Mouse (Mus musculus): ENCODE measurements around the gene Gsk3b. TPM values are rescaled to one million over a fixed set of nuclear protein-coding genes. Genes with fewer than 3 reads are reported as not detected.
A peak's percentile ranks its signal among the peaks of the same experiment; 100 is the strongest.

Gsk3b gene
- polyA plus RNA-seq, 1 experiment from 2014 or later = 10.7 TPM

- peaks cover 11% of the 10 kb centered on the region for H3K36me3 ChIP-seq (replicated peaks)
- H3K4me2 ChIP-seq = no peak overlapping the region
- H3K9me3 ChIP-seq (replicated peaks) = no peaks in the 10 kb centered on the region
- no peak overlapping the region for H3K9ac ChIP-seq
- no peak for ATAC-seq (ENCODE audit: insufficient read depth)
- whole genome bisulfite sequencing (ENCODE audit: insufficient replicate concordance) = 66% methylated on average over 5 of the region's 5 CpGs
- no peaks in the 10 kb centered on the region for H3K27me3 ChIP-seq
- H3K4me3 ChIP-seq (replicated peaks) = no peak overlapping the region
- no peak overlapping the region for H3K27ac ChIP-seq (replicated peaks)
- H3K4me1 ChIP-seq (replicated peaks) = no peaks in the 10 kb centered on the region
Observed at GRCm38 (mm10) chr16:38245849-38246585, 157.2 kb downstream of the Gsk3b start.

GRCm38 (mm10) chr16:38248331-38248961 is 159.6 kb downstream of the Gsk3b start:
- Histone ChIP-seq H3K9me3 (replicated peaks) (no peaks in the 10 kb centered on the region), H3K27ac (replicated peaks) (no peak overlapping the region), H3K9ac (no peak overlapping the region), H3K4me2 (no peak overlapping the region), H3K4me3 (replicated peaks) (no peak overlapping the region), H3K27me3 (no peaks in the 10 kb centered on the region), H3K4me1 (replicated peaks) (no peaks in the 10 kb centered on the region), H3K36me3 (replicated peaks) (no peaks in the 10 kb centered on the region; the same call in 1 of the 2 replicates)
- ATAC-seq (ENCODE audit: insufficient read depth) = no peak
- 27% methylated on average over 13 of the region's 13 CpGs for WGBS (ENCODE audit: insufficient replicate concordance)

- 77% methylated on average over 6 of the region's 6 CpGs for WGBS (ENCODE audit: insufficient replicate concordance)
- no peak overlapping the region for H3K27ac ChIP-seq (replicated peaks)
- no peak overlapping the region for H3K9ac ChIP-seq
- H3K36me3 ChIP-seq (replicated peaks) = no peaks in the 10 kb centered on the region
- no peaks in the 10 kb centered on the region for H3K9me3 ChIP-seq (replicated peaks)
- no peak overlapping the region for H3K4me3 ChIP-seq (replicated peaks)
- no peaks in the 10 kb centered on the region for H3K4me1 ChIP-seq (replicated peaks)
- no peaks in the 10 kb centered on the region for H3K27me3 ChIP-seq
- no peak for ATAC-seq (ENCODE audit: insufficient read depth)
- H3K4me2 ChIP-seq = no peak overlapping the region
Observed at GRCm38 (mm10) chr16:38250467-38250866, 161.7 kb downstream of the Gsk3b start.

GRCm38 (mm10) chr16:38254001-38254400 is 165.2 kb downstream of the Gsk3b start:
- H3K27ac ChIP-seq (replicated peaks) = no peak overlapping the region
- WGBS (ENCODE audit: insufficient replicate concordance) = 78% methylated on average over 14 of the region's 14 CpGs
- H3K4me3 ChIP-seq (replicated peaks) = no peak overlapping the region
- no peaks in the 10 kb centered on the region for H3K36me3 ChIP-seq (replicated peaks)
- H3K27me3 ChIP-seq = no peaks in the 10 kb centered on the region
- no peaks in the 10 kb centered on the region for H3K4me1 ChIP-seq (replicated peaks)
- H3K9me3 ChIP-seq (replicated peaks) = no peaks in the 10 kb centered on the region
- H3K4me2 ChIP-seq = no peak overlapping the region
- no peak overlapping the region for H3K9ac ChIP-seq
- no peak for ATAC-seq (ENCODE audit: insufficient read depth)

- no peak overlapping the region for H3K27ac ChIP-seq (replicated peaks)
- H3K27me3 ChIP-seq = no peaks in the 10 kb centered on the region
- no peaks in the 10 kb centered on the region for H3K9me3 ChIP-seq (replicated peaks)
- H3K36me3 ChIP-seq (replicated peaks) = no peaks in the 10 kb centered on the region
- 48% methylated on average over 4 of the region's 4 CpGs for WGBS (ENCODE audit: insufficient replicate concordance)
- no peak overlapping the region for H3K4me3 ChIP-seq (replicated peaks)
- H3K9ac ChIP-seq = no peak overlapping the region
- H3K4me2 ChIP-seq = no peak overlapping the region
- no peak for ATAC-seq (ENCODE audit: insufficient read depth)
- no peaks in the 10 kb centered on the region for H3K4me1 ChIP-seq (replicated peaks)
Observed at GRCm38 (mm10) chr16:38255107-38255506, 166.3 kb downstream of the Gsk3b start.

- Histone ChIP-seq H3K4me3 (replicated peaks) (no peak overlapping the region), H3K9ac (no peak overlapping the region), H3K4me1 (replicated peaks) (no peaks in the 10 kb centered on the region), H3K36me3 (replicated peaks) (no peaks in the 10 kb centered on the region), H3K27me3 (no peaks in the 10 kb centered on the region), H3K27ac (replicated peaks) (no peak overlapping the region), H3K9me3 (replicated peaks) (no peaks in the 10 kb centered on the region), H3K4me2 (no peak overlapping the region)
- no peak for ATAC-seq (ENCODE audit: insufficient read depth)
- 74% methylated on average over 9 of the region's 9 CpGs for WGBS (ENCODE audit: insufficient replicate concordance)
Observed at GRCm38 (mm10) chr16:38255927-38256326, 167.1 kb downstream of the Gsk3b start.

GRCm38 (mm10) chr16:38271601-38272000 is 182.8 kb downstream of the Gsk3b start:
- no peak for ATAC-seq (ENCODE audit: insufficient read depth)
- H3K9me3 ChIP-seq (replicated peaks) = no peaks in the 10 kb centered on the region
- H3K4me1 ChIP-seq (replicated peaks) = no peaks in the 10 kb centered on the region
- no peak overlapping the region for H3K27ac ChIP-seq (replicated peaks)
- H3K27me3 ChIP-seq = no peaks in the 10 kb centered on the region
- H3K4me2 ChIP-seq = no peak overlapping the region
- H3K9ac ChIP-seq = no peak overlapping the region
- H3K4me3 ChIP-seq (replicated peaks) = no peak overlapping the region
- no peaks in the 10 kb centered on the region for H3K36me3 ChIP-seq (replicated peaks)
- 39% methylated on average over 3 of the region's 3 CpGs for WGBS (ENCODE audit: insufficient replicate concordance)

- Histone ChIP-seq H3K4me1 (replicated peaks) (no peaks in the 10 kb centered on the region), H3K9me3 (replicated peaks) (no peaks in the 10 kb centered on the region), H3K9ac (no peak overlapping the region), H3K4me3 (replicated peaks) (no peak overlapping the region), H3K36me3 (replicated peaks) (no peaks in the 10 kb centered on the region), H3K27ac (replicated peaks) (no peak overlapping the region), H3K4me2 (no peak overlapping the region), H3K27me3 (no peaks in the 10 kb centered on the region)
- 64% methylated on average over 5 of the region's 5 CpGs for WGBS (ENCODE audit: insufficient replicate concordance)
- ATAC-seq (ENCODE audit: insufficient read depth) = no peak
Observed at GRCm38 (mm10) chr16:38272483-38272882, 183.7 kb downstream of the Gsk3b start.

- no peaks in the 10 kb centered on the region for H3K4me1 ChIP-seq (replicated peaks)
- H3K27ac ChIP-seq (replicated peaks) = no peak overlapping the region
- no peaks in the 10 kb centered on the region for H3K27me3 ChIP-seq
- no peaks in the 10 kb centered on the region for H3K9me3 ChIP-seq (replicated peaks)
- no peak overlapping the region for H3K4me3 ChIP-seq (replicated peaks)
- ATAC-seq (ENCODE audit: insufficient read depth) = no peak
- H3K9ac ChIP-seq = no peak overlapping the region
- 54% methylated on average over 2 of the region's 2 CpGs for WGBS (ENCODE audit: insufficient replicate concordance)
- H3K4me2 ChIP-seq = no peak overlapping the region
- H3K36me3 ChIP-seq (replicated peaks) = no peaks in the 10 kb centered on the region
Observed at GRCm38 (mm10) chr16:38274737-38275136, 185.9 kb downstream of the Gsk3b start.

GRCm38 (mm10) chr16:38279794-38280193 is 191.0 kb downstream of the Gsk3b start:
- Histone ChIP-seq H3K4me2 (no peak overlapping the region), H3K27ac (replicated peaks) (no peak overlapping the region; the same call in 1 of the 2 replicates), H3K9me3 (replicated peaks) (no peaks in the 10 kb centered on the region), H3K4me1 (replicated peaks) (0 out of 2 replicates have a peak, but pooled peaks cover 4% of the 10 kb centered on the region), H3K4me3 (replicated peaks) (no peak overlapping the region), H3K27me3 (no peaks in the 10 kb centered on the region), H3K36me3 (replicated peaks) (no peaks in the 10 kb centered on the region), H3K9ac (no peak overlapping the region)
- WGBS (ENCODE audit: insufficient replicate concordance) = 67% methylated on average over 5 of the region's 5 CpGs
- peak; percentile 35; the same call in 1 of the 2 replicates for ATAC-seq (ENCODE audit: insufficient read depth)

GRCm38 (mm10) chr16:38280951-38281350 is 192.2 kb downstream of the Gsk3b start:
- Histone ChIP-seq H3K27ac (replicated peaks) (no peak overlapping the region), H3K4me2 (no peak overlapping the region), H3K9ac (no peak overlapping the region), H3K27me3 (no peaks in the 10 kb centered on the region), H3K4me1 (replicated peaks) (peaks cover 7% of the 10 kb centered on the region; the same call in 1 of the 2 replicates), H3K9me3 (replicated peaks) (no peaks in the 10 kb centered on the region), H3K4me3 (replicated peaks) (no peak overlapping the region), H3K36me3 (replicated peaks) (no peaks in the 10 kb centered on the region)
- ATAC-seq (ENCODE audit: insufficient read depth) = no peak
- WGBS (ENCODE audit: insufficient replicate concordance) = 56% methylated on average over 7 of the region's 7 CpGs

Measured in liver, embryonic 15.5 days (tissue).